ENCODE assay signal across 8 mouse cellular contexts in the genomic region with DNA sequence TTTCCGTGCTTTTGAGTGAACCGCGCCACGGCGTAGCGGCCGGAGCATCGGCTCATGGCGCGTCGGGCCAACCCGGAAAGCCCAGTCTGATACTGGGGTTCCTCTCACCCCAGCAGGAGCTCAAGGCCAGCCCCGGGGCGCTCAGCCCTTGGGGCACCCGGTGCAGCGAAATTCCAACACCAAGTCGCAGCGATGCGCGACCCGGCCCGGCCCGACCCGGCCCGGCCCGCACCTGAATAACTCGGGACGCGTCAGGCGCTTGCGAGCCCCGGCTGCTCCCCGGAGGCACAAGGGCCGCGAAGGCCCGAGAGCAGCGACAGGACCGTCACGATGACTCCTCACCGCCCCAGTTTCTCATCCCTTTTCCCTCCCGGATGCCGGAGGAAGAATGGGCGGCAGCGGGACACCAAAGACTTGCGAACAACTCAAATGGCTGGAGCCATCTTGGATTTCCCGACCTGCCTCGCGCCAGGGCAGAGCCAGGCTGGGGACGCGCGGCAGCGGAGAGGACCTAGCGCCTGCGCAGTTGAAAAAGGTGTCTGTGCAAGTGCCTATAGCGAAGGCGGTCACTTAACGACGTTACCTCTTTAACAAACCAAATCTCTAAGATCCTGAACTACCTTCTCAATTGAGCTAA. TPM values are rescaled to one million over a fixed set of nuclear protein-coding genes. Genes with fewer than 3 reads are reported as not detected.
DNase-seq lines count a peak whose midpoint lies in the region; ATAC-seq lines count a peak whose summit lies in the region.

A gene (minus strand): TSS at position 471 of the 637 bp plus-strand sequence.

- H3K9me3 ChIP-seq in megakaryocyte, embryonic 14.5 days, result no peaks in the 10 kb centered on the region

- peak; percentile 95 for DNase-seq in ZHBTc4 (ENCODE audit: low read depth, low spot score)
- peak; percentile 63 to 80 for DNase-seq in gastrocnemius, adult 8-10 months (ENCODE audit: low spot score in 2 of 2)
- peak; percentile 86 for DNase-seq in hindlimb bud, embryonic 11.5 days (ENCODE audit: extremely low spot score, low read depth, low spot score)
- DNase-seq in left cerebral cortex, adult 8-10 months (ENCODE audit: low spot score in 2 of 2), result peak; percentile 68 to 84
- peak; percentile 93 to 94 for DNase-seq in right cerebral cortex, postnatal 10 days (ENCODE audit: low spot score in 2 of 2)
- peak; percentile 81 for DNase-seq in urinary bladder, postnatal 25 days (ENCODE audit: low spot score)

- H3K4me1 ChIP-seq in megakaryocyte, embryonic 14.5 days, result peaks cover 50% of the 10 kb centered on the region

- H3K27me3 ChIP-seq in megakaryocyte, embryonic 14.5 days (replicated peaks), result no peaks in the 10 kb centered on the region

- H3K36me3 ChIP-seq in megakaryocyte, embryonic 14.5 days (replicated peaks; ENCODE audit: low read length), result peaks cover 32% of the 10 kb centered on the region

- peak; percentile 99 for ATAC-seq in common myeloid progenitor, adult 5-6 weeks (replicated peaks; ENCODE audit: low read depth, poor library complexity, severe bottlenecking)

- H3K4me3 ChIP-seq in megakaryocyte, embryonic 14.5 days (replicated peaks), result peak within 1 kb of the TSS; percentile 97

RNA-seq across cellular contexts. Expression of the gene that starts here (rescaled TPM):
- total RNA-seq in common myeloid progenitor, adult 5-6 weeks (2017), result 115 and 131 TPM in 2 replicates
- total RNA-seq in gastrocnemius, adult 8-10 months (2022), result 10 to 100 TPM; 29.7 to 31.8 (median 30.3) TPM
- 10 to 100 TPM; 54.0 to 63.0 (median 60.2) TPM for total RNA-seq in left cerebral cortex, adult 8-10 months (2022)
- 0.77 and 16.3 TPM in 2 replicates for polyA plus RNA-seq in megakaryocyte, embryonic 14.5 days (2012; ENCODE audit: insufficient read depth, low replicate concordance)

Comparison
In these comparisons a context has a peak if more than half of its experiments do, and no peak if none do; other contexts are left out.
1. Peak in every context shown above with its lines: DNase-seq, ATAC-seq and H3K4me3 ChIP-seq.